Mouse (Mus musculus) left cerebral cortex, adult 18-20 months (tissue): ENCODE data around the gene Tmem251. TPM values are rescaled to one million over a fixed set of nuclear protein-coding genes. Genes with fewer than 3 reads are reported as not detected.
A peak's percentile ranks its signal among the peaks of the same experiment; 100 is the strongest.

Experiments
- DNase-seq, 2 experiments: peaks; one replicate each; pipeline ENCODE4 v3.0.0; 2021 to 2022; ENCODE audit warnings: low spot score in 2 of 2, mixed read lengths in 1 of 2
- long read RNA-seq, 2 experiments: library from polyadenylated mRNA; stranded (forward); transcript quantifications; one replicate each; pipeline ENCODE4 v2.0.0; 2021
- total RNA-seq, 2 experiments: library from RNA; stranded (reverse); gene quantifications; 2 replicates each; pipeline ENCODE4 v1.2.3; 2021

Tmem251 gene
- total RNA-seq = 1 to 10 TPM; 5.1 to 5.7 TPM
- long read RNA-seq, experiment 1, transcript Tmem251-201 (2 exons, 3,367 nt) = major isoform, 24 of 33 reads
- long read RNA-seq, experiment 1, partial matches to known transcripts = 0 of 33 reads
- long read RNA-seq, experiment 1, other reads (novel, unspliced or antisense) = 9 of 33 reads
- long read RNA-seq, experiment 2, transcript Tmem251-201 (2 exons, 3,367 nt) = major isoform, 11 of 18 reads
- long read RNA-seq, experiment 2, partial matches to known transcripts = 0 of 18 reads
- long read RNA-seq, experiment 2, other reads (novel, unspliced or antisense) = 7 of 18 reads

DNA sequence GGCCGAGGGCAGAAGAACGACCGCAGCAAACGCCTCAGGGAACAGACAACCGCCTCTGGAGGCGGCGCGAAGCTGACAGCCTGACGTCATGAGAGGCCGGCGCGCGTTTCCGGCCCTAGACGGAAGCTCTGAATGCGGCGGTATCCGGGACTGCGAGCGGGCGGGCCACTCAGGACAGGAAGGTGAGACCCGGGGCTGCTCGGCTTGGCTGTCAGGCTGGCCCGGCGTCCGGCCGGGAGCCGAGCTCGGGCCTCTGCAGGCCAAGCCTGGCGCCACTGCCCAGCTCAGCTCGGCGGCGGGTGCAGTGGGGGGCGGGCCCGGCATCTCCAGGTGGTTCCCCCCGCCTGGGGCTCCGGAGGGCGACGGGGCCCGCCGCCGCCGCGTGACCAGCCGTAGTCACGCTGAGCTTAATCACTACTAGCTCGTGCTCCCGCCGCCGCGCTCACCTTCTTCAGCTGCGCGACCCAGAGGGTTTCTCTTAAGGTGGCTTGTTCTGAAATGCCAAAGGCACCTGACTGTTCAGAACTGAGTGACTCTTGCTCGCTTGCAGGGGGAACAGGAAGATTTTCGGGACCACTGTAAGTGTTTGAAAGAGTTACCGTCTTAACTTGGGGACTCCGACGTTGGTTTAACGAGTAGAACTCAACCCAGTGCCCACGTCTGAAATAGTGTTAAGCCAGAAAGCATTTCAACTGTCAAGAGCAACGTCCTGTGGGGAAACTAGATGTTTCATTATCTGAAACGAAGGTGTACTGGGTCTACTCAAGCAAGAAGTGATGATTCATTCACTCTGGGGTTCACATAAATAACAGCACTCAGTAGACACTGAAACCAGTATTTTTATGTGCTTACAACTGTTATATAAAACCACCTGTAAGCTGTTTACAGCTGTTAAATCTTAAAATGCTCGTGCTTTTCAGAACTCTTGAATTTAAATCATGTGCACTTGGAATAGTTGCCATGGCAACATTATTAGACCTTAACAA is at the start of gene Tmem251, which contains the start of gene Moap1:
Tmem251 (plus strand) TSS at position 174 of the 986 bp plus-strand sequence.
Moap1 (minus strand) TSS at position 73 of the 986 bp plus-strand sequence.
- peak; percentile 90 to 93 for DNase-seq

DNA sequence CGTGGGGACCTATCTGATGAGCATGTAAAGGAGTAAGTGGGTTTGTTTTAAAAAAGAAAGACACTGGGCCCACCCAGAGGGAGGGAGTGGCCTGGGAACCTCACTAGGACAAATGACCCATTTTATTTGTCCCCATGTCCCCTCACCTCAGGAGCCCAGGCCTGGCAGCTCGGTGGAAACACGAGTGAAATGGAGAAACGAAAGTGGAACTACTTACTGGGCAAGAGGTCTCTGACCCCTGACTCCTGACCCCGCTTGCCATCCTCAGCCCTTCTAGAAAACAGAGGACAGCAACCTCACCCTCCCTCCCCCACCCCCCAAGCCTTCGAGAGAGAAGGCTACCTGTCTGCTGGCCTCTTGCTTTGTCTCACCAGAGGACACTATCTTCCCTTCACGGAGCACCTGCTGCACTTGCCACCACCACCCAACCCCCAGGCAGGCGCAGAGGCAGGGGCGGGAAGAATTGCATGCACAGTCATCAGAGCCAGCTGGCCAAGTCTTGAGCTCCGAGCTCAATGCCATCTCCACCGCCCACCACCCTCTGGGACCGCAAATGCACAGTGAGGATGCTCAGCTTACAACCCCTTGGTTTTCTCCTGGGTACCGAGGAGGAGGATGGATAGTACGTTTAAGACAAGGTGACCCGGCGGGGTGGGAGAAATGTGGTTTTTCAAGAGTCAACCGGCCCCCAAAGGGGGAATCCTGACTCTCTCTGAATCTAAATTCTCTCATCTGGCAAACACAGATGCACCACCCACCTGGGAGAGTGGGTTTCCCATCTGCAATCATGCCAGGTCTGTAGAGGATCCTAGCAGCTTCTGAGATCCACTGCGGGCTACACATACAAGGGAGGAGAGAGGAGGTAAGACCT is 48.0 kb upstream of the Tmem251 start:
- DNase-seq = peak; percentile 86 to 92

DNA sequence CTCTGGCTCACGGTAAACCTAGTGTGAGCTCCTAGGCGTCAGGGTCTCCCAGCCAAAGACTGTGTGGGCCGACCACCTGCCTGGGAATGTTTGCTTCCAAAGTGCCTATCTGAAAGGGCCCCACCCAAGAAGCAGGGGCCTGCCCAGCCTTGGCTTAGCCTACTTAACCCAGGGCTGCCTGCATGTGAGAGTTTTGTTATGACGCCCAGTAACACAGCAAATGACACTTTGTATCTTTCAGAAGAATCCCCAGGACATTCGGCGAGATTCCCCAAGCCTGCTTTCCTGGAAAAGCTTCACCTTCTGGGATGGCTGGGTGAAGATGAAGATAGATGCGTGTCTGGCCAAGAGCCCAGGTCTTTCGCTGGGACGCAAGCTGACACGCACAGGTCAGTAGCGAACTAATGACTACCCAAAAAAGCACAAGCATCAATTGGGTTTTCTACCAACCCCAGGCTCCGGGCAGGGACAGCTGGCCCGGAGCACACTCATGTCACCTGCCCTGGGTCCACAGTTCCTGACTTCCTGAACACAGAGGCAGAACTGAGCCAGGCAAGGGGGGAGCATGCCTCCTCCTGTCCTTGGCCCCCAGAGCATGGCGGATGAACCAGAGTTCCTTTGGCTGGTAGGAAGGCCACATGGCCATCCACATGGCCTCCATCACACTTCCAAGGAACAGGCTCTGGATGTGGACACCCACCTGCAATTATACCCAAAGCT is 46.8 kb upstream of the Tmem251 start:
- DNase-seq = no peak

DNA sequence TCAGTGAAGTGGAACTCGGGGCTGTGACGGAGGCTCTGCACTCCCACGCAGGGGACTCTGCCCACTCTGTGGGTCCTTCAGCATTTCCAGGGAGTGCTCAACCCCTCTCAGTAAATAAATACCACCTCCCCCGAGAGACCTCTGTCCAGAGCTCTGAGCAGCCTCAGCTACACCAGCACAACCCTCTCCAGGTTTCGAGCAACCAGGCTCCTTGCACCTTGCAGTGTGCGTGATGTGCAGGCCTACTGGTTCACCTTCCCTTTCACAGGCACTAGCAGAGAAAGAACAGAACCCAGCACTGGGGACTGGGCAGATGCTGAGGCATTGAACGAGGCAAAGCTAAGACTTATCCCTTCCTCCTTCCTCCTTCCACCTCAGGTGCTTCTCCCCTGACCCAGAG is 46.2 kb upstream of the Tmem251 start:
- DNase-seq = no peak

DNA sequence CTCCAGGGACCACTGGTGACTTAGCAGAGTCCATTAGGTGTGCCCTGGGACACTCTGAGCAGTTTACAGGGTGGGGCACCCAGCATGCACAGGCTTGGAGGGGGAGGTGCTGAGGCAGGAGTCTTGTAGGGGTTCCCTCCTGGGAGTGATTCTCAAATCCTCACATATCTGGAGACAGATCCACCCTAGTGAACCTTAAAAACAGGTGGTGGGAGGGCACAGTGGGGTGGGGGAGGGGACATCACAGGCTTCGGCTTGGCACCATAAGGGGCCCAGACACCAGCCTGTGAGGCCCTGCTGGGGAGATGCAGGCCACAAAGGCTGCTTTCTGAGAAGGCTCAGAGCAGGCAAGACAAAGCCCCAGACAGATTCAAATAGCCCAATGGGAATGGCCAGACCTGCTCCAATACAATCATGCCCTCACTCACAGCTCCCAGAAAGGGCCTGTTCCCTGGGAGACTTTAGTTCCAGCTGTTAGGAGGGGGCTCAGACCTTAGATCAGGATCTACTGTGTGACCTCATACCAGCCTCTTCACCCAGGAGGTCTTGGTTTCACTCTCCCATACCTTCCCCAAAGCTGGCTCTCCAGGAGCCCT is 45.4 kb upstream of the Tmem251 start:
- DNase-seq = no peak

DNA sequence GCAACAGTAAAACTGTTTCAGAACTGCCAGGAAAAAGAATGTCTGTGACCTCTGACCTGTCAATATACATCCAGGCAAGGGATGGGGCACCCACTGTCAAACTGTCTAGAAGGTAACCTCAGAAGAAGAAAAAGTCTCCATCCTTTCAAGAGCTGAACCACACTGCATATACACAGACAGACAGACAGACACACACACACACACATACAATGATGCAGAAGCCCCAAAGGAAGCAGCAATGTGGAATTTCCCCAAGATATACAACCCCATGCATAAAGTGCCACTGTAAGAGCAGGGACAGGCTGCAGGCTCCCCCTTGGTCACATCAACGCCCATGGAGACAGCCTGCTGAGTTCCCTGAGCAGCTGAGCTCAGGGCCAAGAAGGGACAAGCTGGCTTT is 44.4 kb upstream of the Tmem251 start:
- DNase-seq = no peak

DNA sequence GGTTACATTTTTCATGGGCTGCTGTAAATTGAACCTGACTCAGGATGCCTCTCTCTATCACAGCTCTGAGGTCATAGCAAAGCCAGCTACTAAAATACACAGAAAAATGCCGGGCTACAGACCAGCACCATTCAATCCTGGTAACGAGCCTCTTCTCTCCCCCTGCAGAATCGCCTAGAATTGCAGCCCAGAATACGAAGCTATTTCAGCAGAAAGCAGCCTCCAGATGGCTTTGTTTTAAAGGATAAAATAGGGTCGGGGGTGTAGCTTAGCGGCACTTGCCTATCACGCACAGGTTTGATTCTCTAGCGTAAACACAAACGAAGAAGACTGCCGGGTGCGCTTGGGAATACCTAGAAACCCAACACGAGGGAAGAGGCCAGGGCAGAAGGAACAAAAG is 43.1 kb upstream of the Tmem251 start:
- no peak for DNase-seq

DNA sequence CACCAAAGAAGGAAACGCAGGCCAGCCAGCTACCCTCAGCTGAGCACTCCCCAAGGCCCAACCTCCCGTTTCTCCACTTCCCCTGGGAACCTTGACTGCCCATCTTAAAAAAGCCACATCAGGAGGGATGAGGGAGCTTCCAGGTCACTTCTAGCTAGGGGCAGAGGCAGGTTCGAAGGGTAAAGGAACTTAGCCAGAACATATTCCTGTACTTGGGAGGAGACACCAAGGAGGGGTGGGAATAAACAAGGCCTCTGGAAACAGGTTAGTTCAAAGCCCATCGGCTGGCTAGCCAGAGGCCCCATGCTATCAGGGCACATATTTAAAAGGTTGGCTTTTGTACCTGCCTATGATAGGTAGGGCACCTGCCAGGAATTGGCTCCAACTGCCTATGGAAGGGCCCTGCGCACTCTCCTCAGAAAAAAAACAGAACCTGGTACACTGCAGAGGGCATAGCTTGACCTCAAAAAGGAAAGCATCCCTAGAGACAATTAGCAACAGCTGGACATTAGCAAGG is 41.8 kb upstream of the Tmem251 start:
- DNase-seq = no peak

DNA sequence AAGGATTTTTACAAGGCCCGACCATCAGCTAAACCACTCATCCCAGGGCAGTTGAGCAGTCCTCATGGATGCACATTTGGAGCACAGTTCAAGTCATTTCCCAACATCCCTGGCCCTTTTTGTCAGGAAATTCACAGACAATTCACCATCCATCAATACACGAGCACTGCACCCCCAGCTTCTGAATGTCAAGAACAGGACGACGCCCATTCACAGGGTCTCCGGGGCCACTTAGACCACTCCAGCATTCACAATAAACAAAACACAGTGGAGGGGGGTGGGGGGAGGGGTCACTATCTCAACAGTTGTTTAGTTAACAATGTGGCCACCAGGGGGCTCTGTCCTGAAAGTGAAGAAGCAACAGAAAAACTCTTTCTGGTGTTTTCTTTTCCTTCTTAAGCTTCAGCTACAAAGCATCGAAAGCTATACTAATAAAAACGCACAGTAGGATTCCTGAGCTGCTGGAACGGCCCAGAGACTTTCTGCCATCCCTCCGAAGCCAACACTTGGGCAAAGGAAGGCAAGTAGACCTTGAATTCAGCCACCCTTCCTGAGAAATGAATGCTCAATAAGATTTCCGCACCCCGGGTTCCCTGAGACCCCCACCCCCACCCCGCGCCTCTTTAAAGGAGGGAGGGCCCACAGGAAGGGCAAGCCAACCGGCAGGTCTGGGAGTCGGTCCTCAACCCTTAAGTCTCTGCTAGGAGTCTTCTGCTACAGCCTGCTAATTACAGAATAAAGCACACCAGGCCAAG is 41.0 kb upstream of the Tmem251 start:
- DNase-seq = peak; percentile 80 to 90

DNA sequence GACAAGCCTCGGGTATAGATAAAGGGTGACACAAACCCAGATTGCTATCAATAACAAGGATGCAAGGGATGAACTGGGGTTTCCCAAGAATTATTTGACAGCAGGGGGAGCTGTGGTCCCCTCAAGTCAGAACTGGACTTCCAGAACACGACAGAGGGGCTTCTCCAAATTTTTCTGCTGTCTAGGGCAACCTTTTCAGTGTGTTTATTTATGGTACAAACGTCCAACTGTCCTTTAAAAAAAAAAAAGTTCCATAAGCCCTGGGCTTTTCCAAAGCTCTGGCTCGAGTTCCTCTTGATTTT is 40.5 kb upstream of the Tmem251 start:
- DNase-seq = peak in 1 of 2 experiments; percentile 40

DNA sequence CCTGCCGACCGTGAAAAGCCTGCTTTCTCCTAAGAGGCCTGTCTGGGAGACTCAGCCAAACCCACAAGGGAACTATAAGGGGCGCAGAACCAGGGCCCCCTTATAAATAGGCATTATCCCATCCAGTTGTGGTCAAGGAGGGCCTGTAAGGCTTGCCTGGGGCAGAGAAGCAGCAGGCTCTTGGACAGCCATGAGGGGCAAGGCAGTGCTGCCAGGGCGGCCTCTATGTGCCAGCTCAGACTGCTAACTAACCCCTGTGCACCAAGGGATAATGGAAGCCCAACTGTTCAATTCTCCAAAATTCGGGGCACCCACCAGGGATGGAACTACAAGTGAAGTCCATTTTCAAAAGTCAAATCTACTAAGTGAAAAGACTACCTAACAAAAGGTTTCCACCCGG is 40.1 kb upstream of the Tmem251 start:
- no peak for DNase-seq

DNA sequence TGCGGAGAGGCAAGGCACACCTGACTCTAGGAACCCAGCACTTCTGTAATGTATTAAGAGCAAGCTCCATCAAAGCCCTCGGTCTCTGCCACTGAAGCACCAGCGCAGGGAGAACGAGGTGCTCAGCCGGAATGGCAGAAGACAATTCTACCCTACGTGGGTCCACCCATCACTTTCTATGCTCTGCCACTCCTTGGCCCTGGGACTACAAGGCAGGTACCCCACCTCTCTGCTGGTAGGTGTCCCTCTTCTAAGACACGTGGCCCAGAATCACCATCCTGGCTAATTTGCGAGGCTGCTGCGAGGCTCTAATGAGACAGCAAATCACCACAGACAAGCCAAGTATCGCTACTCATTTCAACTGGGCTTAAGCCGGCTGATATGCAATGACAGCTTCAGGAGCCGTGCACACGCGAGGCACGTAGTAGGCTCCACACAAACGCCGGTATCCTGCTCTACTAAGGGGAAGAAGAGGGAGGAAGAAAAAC is 39.6 kb upstream of the Tmem251 start:
- DNase-seq = no peak

DNA sequence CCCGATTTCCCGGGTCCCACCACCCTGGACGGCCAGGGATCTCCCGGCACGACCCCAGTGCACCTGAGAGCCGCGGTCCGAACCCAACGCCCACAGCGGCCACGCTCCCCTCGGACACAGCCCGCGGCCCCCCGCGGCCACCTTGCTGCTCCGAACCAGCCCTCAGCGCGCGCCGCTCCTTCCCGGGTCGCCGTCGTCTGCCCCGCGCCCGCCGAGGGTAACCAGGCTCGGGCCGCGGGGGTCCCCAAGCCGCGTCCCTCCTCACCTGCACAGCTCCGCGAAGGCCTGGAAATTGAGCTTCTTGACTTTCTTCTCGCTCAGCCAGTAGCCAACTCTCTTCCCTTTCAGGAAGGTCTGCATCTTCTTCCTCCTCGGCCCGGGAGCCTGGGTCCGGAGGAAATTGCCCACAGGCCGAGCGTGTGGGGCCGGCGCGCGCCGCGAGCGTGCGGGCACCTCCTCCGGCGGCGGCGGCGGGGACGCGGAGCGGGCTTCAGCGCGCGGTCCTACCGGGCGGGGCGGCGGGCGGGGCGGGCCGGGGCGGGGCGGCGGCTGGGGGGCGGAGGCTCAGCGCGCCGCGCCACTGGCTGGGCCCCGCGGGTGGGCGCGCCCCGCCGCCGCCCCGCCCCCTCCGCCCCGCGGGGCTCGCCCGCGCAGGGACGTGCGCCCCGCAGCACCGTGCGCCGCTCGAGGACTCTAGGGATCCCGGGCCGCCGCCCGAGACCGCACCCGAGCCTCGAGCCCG is 38.9 kb upstream of the Tmem251 start, which contains the start of gene Itpk1:
Itpk1 (minus strand) TSS at position 474 of the 742 bp plus-strand sequence.
- DNase-seq = peak in 1 of 2 experiments; percentile 35

DNA sequence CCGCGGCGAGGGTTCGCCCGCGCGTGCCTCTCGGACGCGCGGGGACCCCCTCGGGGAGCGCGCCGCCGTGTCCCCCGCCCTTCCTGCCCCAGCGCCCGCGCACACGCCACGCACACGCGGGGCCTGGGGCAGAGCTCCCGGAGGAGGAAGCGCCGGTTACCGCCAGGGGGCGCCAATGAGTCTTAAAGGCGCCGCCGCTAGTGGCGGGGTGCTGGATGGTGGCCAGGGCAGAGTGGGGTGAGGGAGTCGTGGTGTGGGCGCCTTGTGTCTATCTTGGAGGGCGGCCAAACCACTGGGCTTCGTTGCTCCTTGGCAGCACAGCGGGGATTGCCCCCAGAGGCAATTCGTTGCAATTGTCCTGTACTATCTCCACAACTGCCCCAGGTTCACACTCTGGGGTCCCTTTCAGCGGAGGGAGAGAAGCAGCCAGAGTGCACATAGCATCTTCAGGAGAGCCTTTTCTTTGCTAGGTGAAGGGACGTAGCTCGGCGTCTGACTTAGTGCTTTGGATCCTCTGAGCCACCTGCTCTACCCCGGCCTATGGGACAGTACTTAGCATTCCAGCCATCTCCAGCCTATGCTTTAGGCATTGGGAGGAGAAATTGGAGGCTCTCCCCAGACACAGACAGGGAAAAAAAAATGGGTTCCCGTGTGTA is 38.2 kb upstream of the Tmem251 start:
- peak; percentile 89 to 95 for DNase-seq

DNA sequence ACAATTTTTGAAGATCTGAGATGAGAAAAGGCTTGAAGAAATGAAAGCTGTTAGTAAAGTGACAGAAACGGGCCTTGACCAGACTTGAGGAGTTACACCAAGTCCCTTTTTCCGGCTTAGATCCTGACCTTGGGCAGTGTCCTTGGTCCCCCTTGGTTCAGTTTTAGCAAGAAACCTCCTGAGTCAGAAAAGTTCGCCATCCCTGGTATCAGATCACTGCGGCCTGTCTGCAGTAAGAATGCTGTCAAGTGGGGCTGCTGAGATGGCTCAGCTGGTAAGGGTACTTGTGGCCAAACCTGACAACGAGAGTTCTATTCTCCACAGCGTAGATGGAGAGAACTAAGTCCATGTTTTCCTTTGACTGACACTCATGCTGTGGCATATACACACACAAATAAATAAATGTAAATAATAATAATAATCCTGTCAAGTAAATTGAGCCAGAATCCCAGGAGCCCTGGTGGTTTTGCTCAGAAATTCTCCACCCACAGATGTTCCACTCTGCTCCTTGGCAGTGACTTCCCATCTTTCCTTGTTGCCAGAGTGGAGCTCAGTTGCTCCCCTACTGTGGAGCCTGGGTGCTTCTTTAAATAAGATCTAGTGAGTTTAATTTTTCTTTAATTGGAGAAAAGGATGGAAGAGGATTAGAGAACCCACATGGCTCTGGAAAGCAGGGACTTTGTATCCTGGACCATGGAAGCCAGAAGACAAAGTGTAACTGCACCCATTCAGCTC is 37.5 kb upstream of the Tmem251 start:
- no peak for DNase-seq

DNA sequence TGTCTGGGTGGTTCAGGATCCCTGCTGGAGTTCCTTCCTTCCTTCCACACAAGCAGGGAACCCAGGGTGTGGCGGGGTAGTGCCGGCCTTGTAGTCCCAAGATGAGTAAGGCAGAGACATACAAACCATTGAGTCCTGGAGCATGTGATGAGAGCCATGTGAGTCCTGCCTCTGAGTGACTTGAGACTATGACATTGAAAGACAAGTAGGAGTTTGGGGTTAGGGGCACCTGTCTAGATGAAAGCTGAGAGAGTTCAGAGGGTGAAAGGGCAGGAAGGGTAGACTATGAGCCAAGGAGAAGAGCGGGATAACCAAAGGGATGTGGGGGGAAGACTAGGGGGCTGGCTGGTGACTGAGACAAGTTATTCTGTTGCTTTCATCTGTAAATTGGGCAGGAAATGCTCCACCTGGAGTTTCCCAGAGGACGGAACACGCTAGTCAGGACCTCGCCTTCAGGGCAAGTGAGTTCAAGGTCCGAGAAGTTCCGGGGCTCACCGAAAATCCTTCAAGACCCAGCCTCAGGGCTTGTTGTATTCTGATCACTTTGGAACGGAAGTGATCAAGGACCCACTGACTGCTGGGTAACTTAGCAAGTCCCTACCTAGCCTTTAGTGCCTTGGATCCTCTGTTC is 36.6 kb upstream of the Tmem251 start:
- no peak for DNase-seq

DNA sequence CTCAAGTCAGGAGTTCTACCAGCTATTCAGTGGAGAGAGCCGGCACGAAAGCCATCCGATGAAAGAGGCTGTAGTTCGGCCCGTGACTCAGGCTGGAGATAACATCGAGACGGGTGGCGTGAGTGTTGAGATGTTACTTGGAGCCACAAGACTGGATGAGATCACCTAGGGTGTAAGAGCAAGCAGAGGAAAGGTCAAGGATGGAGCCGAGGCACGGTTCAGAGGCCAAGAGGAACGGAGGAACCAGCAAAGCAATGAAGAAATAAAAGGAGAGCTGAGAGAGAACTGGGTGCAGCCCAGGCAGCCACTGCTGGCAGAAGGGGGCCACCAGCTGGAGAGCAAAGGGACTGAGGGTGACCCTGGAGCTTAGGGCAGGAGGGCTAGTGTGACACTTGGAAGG is 35.3 kb upstream of the Tmem251 start:
- DNase-seq = no peak
